Mouse (Mus musculus): Measurements from ENCODE around the gene Osbpl8. TPM values are rescaled to one million over a fixed set of nuclear protein-coding genes. Genes with fewer than 3 reads are reported as not detected.

The Osbpl8 gene
- total RNA-seq (2023), result 57.7 TPM

GRCm38 (mm10) chr10:111164304-111165218, at the start of gene Osbpl8:
Osbpl8 (plus strand) TSS chr10:111164752.

GRCm38 (mm10) chr10:111298140-111299098, 133.9 kb downstream of the Osbpl8 start, which contains the start of gene Bbs10:
Bbs10 (plus strand) TSS chr10:111298679.

Other genes with a start within 250 kb of the Osbpl8 start
- 1.2 TPM for gene Csrp2, start 245.0 kb upstream of the Osbpl8 start, total RNA-seq (2023)
- gene Zdhhc17, start 154.6 kb upstream of the Osbpl8 start, total RNA-seq (2023), result 67.2 TPM
- gene Bbs10, start 133.9 kb downstream of the Osbpl8 start, total RNA-seq (2023), result 1.8 TPM

Data from CD8-positive naive resting alpha-beta T cell, adult 57 days (primary cell).